Mouse (Mus musculus) embryonic facial prominence, embryonic 10.5 days (tissue): ENCODE results near the gene Ascl3. TPM values are rescaled to one million over a fixed set of nuclear protein-coding genes. Genes with fewer than 3 reads are reported as not detected.
A peak's percentile ranks its signal among the peaks of the same experiment; 100 is the strongest.

Experiments
- DNase-seq: peaks from one replicate; pipeline ENCODE4 v3.0.0-alpha.2; 2017; ENCODE audit warnings: low spot score
- H3K27ac ChIP-seq: fragments of 300-500 bp; sonication (generic); replicated peaks from 2 replicates; pipeline ENCODE4 v1.5.1; 2016; ENCODE audit warnings: mild to moderate bottlenecking
- H3K27me3 ChIP-seq: fragments of 300-500 bp; sonication (generic); replicated peaks from 2 replicates; pipeline ENCODE4 v1.6.1; 2016; ENCODE audit warnings: low read depth, mild to moderate bottlenecking; ENCODE audit not compliant: poor library complexity, severe bottlenecking
- H3K36me3 ChIP-seq: fragments of 300-500 bp; sonication (generic); replicated peaks from 2 replicates; pipeline ENCODE4 v1.6.1; 2016; ENCODE audit warnings: mild to moderate bottlenecking, moderate library complexity
- H3K4me1 ChIP-seq: fragments of 300-500 bp; sonication (generic); 2 replicates; pipeline ENCODE4 v1.6.1; 2016
- H3K4me3 ChIP-seq: fragments of 300-500 bp; sonication (generic); 2 replicates; pipeline ENCODE4 v1.5.1; 2016; ENCODE audit warnings: mild to moderate bottlenecking, moderate library complexity
- H3K9me3 ChIP-seq: fragments of 300-500 bp; sonication (generic); 2 replicates; pipeline ENCODE4 v1.6.1; 2016; ENCODE audit warnings: mild to moderate bottlenecking
- WGBS: fragments of 180-500 bp; shearing (Covaris S2); methylation state at CpG from one replicate; pipeline ENCODE4 v1.1.7; 2016; 5-methylcytosine and 5-hydroxymethylcytosine counted together
- polyA plus RNA-seq: library from polyadenylated mRNA; unstranded; fragments of >200 nt; fragmentation: Nextera tagmentation; extraction: Ambion mirVana; gene quantifications from 2 replicates; pipeline ENCODE4 v1.2.1, GENCODE M21; 2016

Ascl3 gene
- polyA plus RNA-seq, result not detected in 2 replicates

DNA sequence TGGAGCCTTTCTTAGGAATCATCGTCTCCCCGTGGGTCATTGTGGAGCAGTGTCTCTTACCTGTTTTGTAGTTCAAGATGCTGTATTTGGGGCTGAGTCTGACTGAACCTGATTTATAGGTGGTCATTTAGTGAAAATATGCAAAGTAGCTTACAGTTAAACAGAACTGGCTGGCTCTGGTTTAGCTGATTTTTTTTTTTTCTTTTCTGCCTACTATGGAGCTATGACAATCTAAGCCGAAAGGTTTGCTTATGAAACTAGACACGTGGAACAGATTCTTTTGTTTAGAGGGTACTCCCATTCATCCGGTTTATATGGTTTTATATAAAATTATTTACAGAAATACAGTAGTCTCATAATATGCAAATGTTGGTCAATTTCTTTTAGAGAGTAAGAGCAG is at the start of gene Ascl3:
Gene Ascl3, minus strand, starts transcription at position 101 of the 400 bp plus-strand sequence.
- Histone ChIP-seq H3K4me3 (no peak within 1 kb of the TSS), H3K36me3 (0 out of 2 replicates have a peak, but pooled peaks cover 4% of the 10 kb centered on the region), H3K27me3 (no peaks in the 10 kb centered on the region), H3K9me3 (no peaks in the 10 kb centered on the region), H3K4me1 (peaks cover 19% of the 10 kb centered on the region), H3K27ac (no peak within 1 kb of the TSS)
- no peak for DNase-seq
- WGBS, result 90% methylated on average over 5 of the region's 5 CpGs

DNA sequence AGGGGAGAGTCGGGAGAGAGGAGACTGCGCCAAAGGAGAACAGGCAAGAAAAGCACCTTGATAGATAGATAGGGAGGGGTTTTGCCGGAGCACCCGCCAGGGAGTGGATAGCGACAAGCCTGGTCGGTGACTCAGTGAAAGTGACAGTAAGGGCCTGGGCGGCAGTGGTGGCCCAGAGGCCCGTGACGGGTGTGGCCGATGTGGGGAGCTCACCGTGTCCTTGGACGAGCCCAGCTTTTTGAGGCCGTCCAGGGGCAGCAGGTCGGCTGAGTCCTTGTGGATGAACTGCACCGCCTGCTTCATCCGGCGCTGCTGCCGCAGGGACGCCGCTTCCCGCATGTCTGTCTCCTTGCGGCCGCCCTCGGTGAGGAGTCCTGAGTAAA is 49.6 kb upstream of the Ascl3 start:
- Histone ChIP-seq H3K36me3 (no peaks in the 10 kb centered on the region), H3K4me3 (peak overlapping the region; percentile 64), H3K4me1 (peaks cover 13% of the 10 kb centered on the region), H3K27me3 (peaks cover 71% of the 10 kb centered on the region), H3K9me3 (no peaks in the 10 kb centered on the region), H3K27ac (no peak overlapping the region)
- under 1% methylated on average over 24 of the region's 24 CpGs for WGBS
- DNase-seq, result no peak

DNA sequence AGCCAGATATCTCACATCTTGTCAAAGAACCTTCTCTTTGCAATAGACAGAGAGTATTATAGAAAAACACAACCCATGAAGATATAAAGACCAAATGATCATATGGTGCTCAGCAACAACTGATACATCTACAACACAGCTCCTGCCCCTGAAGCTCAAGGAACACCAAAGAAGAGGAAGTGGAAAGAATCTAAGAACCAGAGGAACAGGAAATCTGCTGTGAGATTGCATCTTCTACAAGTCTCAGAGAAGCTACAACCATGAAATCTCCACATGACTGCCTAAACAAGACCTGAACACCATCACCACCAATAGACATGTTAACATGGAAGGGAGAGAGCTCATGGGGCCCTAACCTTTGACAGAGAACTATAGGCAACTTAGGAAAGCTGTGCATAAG is 40.7 kb upstream of the Ascl3 start:
- DNase-seq, result no peak
- Histone ChIP-seq H3K4me3 (no peak overlapping the region), H3K4me1 (no peaks in the 10 kb centered on the region), H3K36me3 (no peaks in the 10 kb centered on the region), H3K27ac (no peak overlapping the region), H3K27me3 (no peaks in the 10 kb centered on the region), H3K9me3 (no peaks in the 10 kb centered on the region)

DNA sequence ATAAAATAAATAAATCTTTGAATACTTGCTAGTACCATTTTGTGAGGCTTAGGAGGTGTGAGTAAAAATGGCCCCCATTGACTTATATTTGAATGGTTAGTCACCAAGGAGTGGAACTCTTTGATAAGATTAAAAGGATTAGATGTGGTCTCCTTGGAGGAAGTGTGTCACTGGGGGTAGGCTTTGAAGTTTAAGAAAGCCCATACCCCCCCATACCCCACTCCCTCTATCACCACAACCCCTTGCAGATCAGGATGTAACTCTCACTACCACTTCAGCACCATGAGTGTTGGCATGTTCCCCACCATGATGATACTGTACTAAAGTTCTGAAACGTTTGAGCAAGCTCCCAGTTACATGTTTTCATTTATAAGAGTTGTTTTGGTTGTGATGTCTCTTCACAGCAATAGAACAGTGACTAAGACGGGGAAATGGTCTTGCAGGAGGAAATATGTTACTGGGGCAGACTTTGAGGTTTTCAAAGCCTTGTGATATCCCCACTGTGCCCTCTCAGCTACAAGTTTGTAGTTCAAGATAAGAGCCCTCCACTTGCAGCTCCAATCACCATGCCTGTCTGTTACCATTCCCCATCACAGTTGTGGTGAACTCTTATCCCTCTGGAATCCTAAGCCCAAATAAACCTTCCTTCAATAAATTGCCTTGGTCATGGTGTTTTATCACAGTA is 37.3 kb upstream of the Ascl3 start:
- DNase-seq, result no peak
- Histone ChIP-seq H3K27ac (no peak overlapping the region), H3K4me3 (no peak overlapping the region), H3K9me3 (no peaks in the 10 kb centered on the region), H3K27me3 (no peaks in the 10 kb centered on the region), H3K36me3 (no peaks in the 10 kb centered on the region), H3K4me1 (no peaks in the 10 kb centered on the region)
- 58% methylated on average over 2 of the region's 2 CpGs for WGBS

DNA sequence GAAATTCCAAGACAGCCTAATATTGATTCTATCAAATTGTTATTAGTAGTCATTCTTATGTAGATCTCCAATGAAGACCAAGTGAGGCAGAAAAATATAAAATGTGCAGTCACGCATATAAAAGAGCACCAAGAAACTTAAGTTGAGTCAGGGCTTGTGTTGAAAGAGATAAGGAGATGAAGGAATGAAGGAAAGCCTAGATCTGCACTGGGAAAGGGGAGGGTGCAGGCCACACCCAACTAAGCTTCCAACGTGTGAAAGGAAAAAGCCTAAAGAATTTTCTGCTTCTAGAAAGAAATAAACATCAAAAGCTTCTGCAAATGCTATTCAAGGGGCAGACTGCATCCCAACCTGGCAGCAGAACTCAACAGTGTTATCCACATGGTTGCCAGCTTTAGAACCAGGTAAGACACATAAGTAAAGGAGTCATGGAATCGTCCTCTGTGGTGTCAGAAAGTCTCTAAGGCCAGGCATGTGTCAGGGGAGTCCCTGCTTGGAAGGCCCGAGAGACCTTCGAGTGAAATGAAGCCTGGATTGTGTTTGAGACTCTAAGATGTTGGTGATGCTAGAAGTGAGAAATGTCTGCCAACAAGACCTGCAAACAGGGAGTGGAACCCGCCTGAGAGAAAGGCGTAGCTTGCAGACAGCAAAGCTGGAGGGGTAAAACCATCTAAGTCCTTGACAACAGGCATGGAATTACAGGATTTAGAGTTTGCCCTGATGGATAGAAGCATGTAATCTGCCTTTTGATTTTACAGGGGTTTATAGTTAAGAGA is 36.2 kb upstream of the Ascl3 start:
- Histone ChIP-seq H3K4me3 (no peak overlapping the region), H3K9me3 (no peaks in the 10 kb centered on the region), H3K36me3 (no peaks in the 10 kb centered on the region), H3K4me1 (no peaks in the 10 kb centered on the region), H3K27me3 (no peaks in the 10 kb centered on the region), H3K27ac (no peak overlapping the region)
- no peak for DNase-seq
- 82% methylated on average over 7 of the region's 7 CpGs for WGBS

DNA sequence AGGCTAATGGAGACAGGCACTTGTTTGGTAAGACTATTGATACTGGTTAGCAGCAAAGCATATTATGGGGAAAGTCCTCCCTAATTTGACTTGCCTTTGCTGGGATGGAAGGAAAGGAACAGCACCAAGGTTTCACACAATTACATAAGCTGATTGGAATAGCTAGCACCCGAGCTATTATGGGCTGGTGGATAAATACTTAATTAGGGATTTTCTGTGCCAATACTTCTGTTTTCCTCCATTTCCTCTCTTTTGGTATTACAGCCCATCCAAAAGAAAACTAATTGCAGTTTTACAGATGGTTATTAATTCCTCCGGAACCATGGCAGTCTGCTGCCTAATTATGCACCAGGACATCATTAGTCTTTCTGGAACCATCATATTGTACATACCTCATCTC is 32.5 kb upstream of the Ascl3 start:
- no peak for DNase-seq
- Histone ChIP-seq H3K4me3 (no peak overlapping the region), H3K4me1 (no peaks in the 10 kb centered on the region), H3K27ac (no peak overlapping the region), H3K36me3 (no peaks in the 10 kb centered on the region), H3K27me3 (no peaks in the 10 kb centered on the region), H3K9me3 (no peaks in the 10 kb centered on the region)
- 85% methylated on average over 2 of the region's 2 CpGs for WGBS

DNA sequence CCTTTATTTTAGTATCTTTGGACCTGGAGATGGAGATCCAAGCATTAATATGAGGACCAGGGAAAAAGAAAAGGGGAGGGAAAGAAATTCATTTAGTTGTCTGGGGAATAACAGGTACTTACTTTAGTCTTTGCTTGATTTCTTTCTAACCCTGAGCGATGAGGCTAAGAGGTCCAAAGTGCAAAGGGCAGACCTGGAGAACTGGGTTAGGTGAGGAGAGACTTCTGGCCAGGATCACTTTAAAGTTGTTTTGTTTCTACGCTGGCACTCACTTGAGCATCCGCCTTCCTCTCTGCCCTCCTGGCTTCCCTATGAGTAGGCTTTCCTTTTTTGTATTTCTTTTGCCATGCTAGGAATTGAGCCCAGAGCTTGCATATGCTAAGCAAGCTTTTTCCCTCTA is 24.8 kb upstream of the Ascl3 start:
- Histone ChIP-seq H3K4me1 (peaks cover 19% of the 10 kb centered on the region), H3K36me3 (no peaks in the 10 kb centered on the region), H3K27ac (no peak overlapping the region), H3K9me3 (no peaks in the 10 kb centered on the region), H3K4me3 (no peak overlapping the region), H3K27me3 (no peaks in the 10 kb centered on the region)
- WGBS, result 91% methylated on average over 3 of the region's 3 CpGs
- DNase-seq, result no peak

DNA sequence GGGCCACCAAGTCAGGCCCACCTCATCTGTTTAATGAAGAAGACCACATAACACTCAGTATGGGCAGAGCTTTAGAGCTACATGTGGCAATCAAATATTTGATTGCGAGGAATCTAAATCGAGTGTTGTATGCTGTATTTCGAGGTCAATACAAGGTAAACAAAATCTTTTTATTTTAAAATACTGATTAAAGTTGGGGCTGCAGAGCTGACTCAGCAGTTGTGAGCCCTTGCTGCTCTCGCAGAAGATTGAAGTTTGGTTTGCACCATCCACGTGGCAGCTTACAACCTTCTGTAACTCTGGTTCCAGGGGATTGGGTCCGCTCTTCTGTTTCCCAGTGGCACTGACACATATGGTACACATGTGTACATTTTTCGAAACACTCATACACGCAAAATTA is 22.5 kb upstream of the Ascl3 start:
- no peak overlapping the region for H3K27ac ChIP-seq
- no peak for DNase-seq
- no peaks in the 10 kb centered on the region for H3K36me3 ChIP-seq
- peaks cover 20% of the 10 kb centered on the region for H3K4me1 ChIP-seq
- H3K27me3 ChIP-seq, result no peaks in the 10 kb centered on the region
- H3K4me3 ChIP-seq, result no peak overlapping the region
- 92% methylated on average over 8 of the region's 8 CpGs for WGBS
- H3K9me3 ChIP-seq, result no peaks in the 10 kb centered on the region

DNA sequence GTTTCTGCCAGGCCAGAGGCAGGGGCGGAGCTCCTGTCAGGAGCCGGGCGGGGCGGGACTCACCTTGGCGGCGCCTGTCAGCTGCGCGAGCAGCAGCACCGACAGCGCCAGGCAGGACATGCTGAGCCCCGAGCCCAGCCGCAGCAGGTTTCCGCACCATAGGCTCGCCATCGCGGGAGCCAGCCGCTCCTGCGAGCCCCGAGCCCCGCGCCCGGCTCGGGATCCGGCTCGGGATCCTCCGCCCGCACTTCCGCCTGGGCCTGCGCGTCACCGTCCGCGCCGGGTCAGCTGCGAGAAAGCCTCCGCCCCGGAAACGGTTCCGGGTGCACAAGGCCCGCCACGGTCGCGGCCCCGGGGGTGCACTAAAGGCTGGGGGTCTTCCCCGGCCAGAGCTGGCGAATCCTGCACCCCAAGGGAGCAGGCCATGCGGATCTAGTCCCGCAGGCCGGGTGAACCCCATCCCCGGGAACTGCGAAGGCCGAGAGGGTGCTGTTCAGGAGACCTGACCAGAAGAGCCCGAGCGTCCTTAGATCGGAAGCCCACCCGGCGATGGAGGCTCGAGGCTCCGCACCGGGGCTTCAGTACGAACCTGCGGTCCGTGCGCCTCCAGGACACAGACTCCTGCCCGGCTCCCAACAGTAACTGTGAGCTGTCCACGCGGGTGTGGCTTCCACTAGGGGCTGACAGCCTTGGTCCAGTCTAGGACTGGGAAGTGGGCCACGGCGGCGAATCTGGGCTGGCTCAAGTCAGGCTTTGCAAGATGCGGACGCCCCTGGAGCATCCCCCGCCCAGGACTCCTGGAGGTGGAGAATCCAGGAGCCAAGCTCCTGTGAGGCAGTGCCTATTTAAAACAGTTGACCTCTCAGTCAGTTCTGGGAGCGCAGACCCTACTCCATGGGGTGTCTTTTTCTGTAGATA is 20.7 kb upstream of the Ascl3 start, which contains the start of gene Tmem9b:
Gene Tmem9b, minus strand, starts transcription at position 868 of the 918 bp plus-strand sequence.
- under 1% methylated on average over 74 of the region's 74 CpGs for WGBS
- Histone ChIP-seq H3K27ac (peak within 1 kb of the TSS; percentile 89), H3K36me3 (no peaks in the 10 kb centered on the region), H3K4me1 (peaks cover 20% of the 10 kb centered on the region), H3K4me3 (peak within 1 kb of the TSS; percentile 93), H3K27me3 (no peaks in the 10 kb centered on the region), H3K9me3 (no peaks in the 10 kb centered on the region)
- peak; percentile 84 for DNase-seq

DNA sequence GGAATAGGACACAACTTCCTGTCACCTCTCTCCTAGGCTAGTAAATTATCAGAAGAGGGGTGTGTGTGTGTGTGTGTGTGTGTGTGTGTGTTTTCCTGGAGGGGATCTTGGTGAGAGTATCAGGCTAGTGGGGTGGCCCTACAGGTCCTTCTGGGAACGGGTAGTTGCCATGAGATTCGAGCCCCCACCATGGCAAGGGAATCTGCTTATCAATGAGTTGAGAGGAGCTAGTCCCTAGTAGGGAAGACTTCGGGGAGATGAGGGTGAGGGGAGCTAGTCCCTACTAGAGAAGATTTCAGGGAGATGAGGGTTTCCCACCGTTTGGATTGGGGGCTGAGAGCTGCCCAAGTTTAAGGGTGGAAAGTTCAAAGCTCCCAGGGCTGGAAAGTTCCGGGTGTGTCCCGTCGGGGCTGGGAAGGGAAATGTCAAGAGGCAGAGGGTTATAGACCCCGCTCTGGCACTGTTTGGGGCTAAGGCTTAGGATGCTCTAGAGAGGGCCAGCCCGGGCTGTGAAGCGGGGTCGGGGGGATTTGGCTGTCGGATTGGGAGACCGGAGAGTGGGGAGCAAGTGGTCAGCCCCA is 20.0 kb upstream of the Ascl3 start:
- Histone ChIP-seq H3K9me3 (no peaks in the 10 kb centered on the region), H3K4me3 (peak overlapping the region; percentile 93), H3K27ac (peak overlapping the region; percentile 89), H3K4me1 (peaks cover 20% of the 10 kb centered on the region), H3K36me3 (no peaks in the 10 kb centered on the region), H3K27me3 (no peaks in the 10 kb centered on the region)
- DNase-seq, result no peak
- 2% methylated on average over 13 of the region's 13 CpGs for whole genome bisulfite sequencing

DNA sequence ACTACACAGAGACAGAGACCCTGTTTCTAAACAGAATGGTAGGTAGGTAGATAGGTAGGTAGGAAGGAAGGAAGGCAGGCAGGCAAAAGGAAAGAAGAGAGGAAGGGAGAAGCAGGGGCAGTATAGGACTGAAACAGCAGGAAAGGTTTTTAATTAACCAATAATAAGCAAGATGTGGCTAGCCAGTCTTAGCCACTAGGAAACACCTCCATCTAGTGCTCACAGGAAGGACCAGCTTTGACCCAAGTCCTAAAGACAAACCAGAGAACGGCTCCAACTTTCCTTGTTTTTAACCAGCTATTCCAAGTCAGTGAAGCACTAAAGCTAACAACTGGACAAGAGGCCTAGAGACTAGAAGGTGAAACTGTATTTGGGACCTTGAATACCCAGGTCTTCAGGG is 16.2 kb upstream of the Ascl3 start:
- WGBS, result 61% methylated on average over 1 of the region's 1 CpGs
- no peak overlapping the region for H3K4me3 ChIP-seq
- H3K4me1 ChIP-seq, result peaks cover 13% of the 10 kb centered on the region
- H3K9me3 ChIP-seq, result no peaks in the 10 kb centered on the region
- no peaks in the 10 kb centered on the region for H3K27me3 ChIP-seq
- no peak for DNase-seq
- H3K36me3 ChIP-seq, result peaks cover 19% of the 10 kb centered on the region
- H3K27ac ChIP-seq, result no peak overlapping the region

DNA sequence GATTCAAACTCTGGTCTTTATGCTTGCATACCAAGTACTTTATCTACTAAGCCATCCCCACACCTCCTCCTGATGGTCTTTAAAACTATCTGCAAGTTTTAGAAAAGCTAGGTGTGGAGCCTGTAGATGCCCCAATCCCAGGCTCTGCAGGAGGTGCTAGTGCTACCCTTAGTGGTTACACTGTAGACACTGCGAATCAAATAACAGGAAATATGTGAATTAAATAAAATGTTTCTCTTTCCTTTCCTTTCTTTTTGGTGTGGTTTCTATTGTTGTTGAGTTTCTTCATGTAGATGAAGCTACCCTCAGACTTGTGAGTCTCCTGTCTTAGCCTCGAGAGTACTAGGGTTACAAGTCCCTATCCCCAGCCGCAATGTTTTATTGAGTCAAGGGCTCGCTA is 10.2 kb upstream of the Ascl3 start:
- Histone ChIP-seq H3K27me3 (no peaks in the 10 kb centered on the region), H3K36me3 (peaks cover 24% of the 10 kb centered on the region), H3K4me1 (no peaks in the 10 kb centered on the region), H3K4me3 (no peak overlapping the region), H3K9me3 (no peaks in the 10 kb centered on the region), H3K27ac (no peak overlapping the region)
- DNase-seq, result no peak
- WGBS, result 88% methylated on average over 4 of the region's 4 CpGs
